Mouse (Mus musculus): ENCODE measurements around the gene Zbtb26. TPM values are rescaled to one million over a fixed set of nuclear protein-coding genes. Genes with fewer than 3 reads are reported as not detected.

The Zbtb26 gene
- polyA plus RNA-seq (2016; fragmentation: Nextera tagmentation; extraction: Ambion mirVana) = 10.3 and 12.1 TPM in 2 replicates

DNA sequence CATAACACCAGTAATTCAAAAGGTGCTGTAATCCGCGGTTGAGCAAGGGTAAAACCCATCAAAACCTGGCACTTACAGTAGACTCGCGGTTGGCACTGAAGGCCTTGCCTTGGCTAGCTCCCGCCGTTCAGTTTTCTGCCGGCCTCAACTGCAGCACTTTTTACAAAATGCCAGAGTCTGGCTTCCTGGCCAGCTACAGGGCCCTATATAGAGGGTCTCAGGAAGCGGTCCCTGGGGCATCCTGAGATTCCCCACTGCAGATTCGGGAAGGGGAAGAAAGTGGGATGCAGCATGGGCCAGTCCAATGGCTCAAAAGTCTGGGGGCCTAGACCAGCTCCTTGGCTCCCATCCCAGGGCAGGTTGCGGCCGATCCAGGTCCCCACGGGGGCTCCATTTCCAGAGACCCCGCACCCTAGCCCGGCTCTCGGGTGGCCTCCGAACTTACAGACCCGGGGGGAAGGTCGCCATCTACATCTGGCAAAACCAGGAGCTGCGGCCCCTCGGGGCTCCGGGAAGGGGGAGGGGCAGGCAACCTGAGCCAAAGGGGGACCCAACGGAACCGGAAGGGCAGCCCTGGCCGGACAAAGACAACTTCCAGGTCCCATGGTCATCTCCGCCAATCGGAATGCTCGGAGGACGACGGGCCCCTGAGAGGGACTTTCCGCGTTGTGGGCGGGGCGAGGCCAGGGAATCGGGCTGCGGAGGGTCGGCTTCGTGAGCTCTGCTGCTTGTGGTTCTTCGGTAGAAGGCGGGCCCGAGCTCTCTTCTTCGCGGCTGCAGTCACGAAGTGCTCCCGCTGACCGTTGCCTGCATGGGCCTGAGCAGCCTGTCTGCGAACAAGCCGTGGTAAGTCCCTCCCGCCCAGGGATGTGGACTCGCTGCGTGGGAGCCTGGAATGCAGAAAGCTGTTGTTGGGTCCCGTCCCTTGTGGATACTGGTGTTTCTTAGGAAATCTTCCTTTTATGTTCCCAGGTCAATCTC is at the start of gene Zbtb26, which contains the start of the genes Zbtb6 and Rabgap1:
Zbtb26 (minus strand) TSS at position 525 of the 981 bp plus-strand sequence.
Zbtb6 (minus strand) TSS at position 561 of the 981 bp plus-strand sequence.
Rabgap1 (plus strand) TSS at position 669 of the 981 bp plus-strand sequence.
- Histone ChIP-seq H3K27me3 (replicated peaks; ENCODE audit: low read depth, poor library complexity, severe bottlenecking) (no peaks in the 10 kb centered on the region), H3K4me1 (peaks cover 23% of the 10 kb centered on the region), H3K9me3 (no peaks in the 10 kb centered on the region), H3K27ac (replicated peaks) (peak within 1 kb of the TSS; percentile 96), H3K36me3 (replicated peaks) (peaks cover 14% of the 10 kb centered on the region; the same call in 1 of the 2 replicates), H3K4me3 (peak within 1 kb of the TSS; percentile 85)
- peak; percentile 98 for DNase-seq (ENCODE audit: low spot score)
- WGBS = under 1% methylated on average over 51 of the region's 51 CpGs

DNA sequence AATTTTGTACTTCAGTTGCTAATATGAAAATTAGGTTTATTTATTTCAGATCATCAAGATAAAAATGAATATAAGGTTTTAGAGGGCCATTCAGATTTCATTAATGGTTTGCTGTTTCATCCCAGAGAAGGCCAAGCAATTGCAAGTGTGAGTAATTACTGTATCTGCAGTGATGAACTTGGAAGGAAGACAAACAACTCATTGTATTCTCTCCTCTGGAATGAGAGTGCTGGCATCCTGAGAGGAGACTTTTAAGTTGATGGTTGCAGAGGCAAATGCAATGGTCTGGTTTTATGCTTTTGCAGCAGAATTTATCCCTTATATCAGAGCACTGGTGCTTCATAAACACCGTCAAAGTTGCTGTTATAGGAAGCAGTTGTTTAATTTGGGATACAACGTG is 46.0 kb upstream of the Zbtb26 start:
- Histone ChIP-seq H3K4me3 (no peak overlapping the region), H3K27ac (replicated peaks) (no peak overlapping the region), H3K9me3 (no peaks in the 10 kb centered on the region), H3K36me3 (replicated peaks) (peaks cover 92% of the 10 kb centered on the region), H3K4me1 (no peaks in the 10 kb centered on the region), H3K27me3 (replicated peaks; ENCODE audit: low read depth, poor library complexity, severe bottlenecking) (no peaks in the 10 kb centered on the region)
- 93% methylated on average over 2 of the region's 2 CpGs for WGBS
- DNase-seq (ENCODE audit: low spot score) = no peak

GRCm38 (mm10) chr2:37486408-37486807 is 43.5 kb upstream of the Zbtb26 start:
- H3K36me3 ChIP-seq (replicated peaks) = peaks cover 85% of the 10 kb centered on the region
- H3K27me3 ChIP-seq (replicated peaks; ENCODE audit: low read depth, poor library complexity, severe bottlenecking) = no peaks in the 10 kb centered on the region
- H3K4me1 ChIP-seq = no peaks in the 10 kb centered on the region
- no peaks in the 10 kb centered on the region for H3K9me3 ChIP-seq
- H3K4me3 ChIP-seq = no peak overlapping the region
- DNase-seq (ENCODE audit: low spot score) = no peak
- no peak overlapping the region for H3K27ac ChIP-seq (replicated peaks)

GRCm38 (mm10) chr2:37485370-37485769 is 42.4 kb upstream of the Zbtb26 start:
- Histone ChIP-seq H3K4me1 (no peaks in the 10 kb centered on the region), H3K4me3 (no peak overlapping the region), H3K36me3 (replicated peaks) (peaks cover 82% of the 10 kb centered on the region), H3K27ac (replicated peaks) (no peak overlapping the region), H3K27me3 (replicated peaks; ENCODE audit: low read depth, poor library complexity, severe bottlenecking) (no peaks in the 10 kb centered on the region), H3K9me3 (no peaks in the 10 kb centered on the region)
- 98% methylated on average over 1 of the region's 1 CpGs for WGBS
- DNase-seq (ENCODE audit: low spot score) = no peak

GRCm38 (mm10) chr2:37484165-37484564 is 41.2 kb upstream of the Zbtb26 start:
- H3K27me3 ChIP-seq (replicated peaks; ENCODE audit: low read depth, poor library complexity, severe bottlenecking) = no peaks in the 10 kb centered on the region
- no peaks in the 10 kb centered on the region for H3K9me3 ChIP-seq
- 92% methylated on average over 2 of the region's 2 CpGs for WGBS
- no peaks in the 10 kb centered on the region for H3K4me1 ChIP-seq
- H3K4me3 ChIP-seq = no peak overlapping the region
- peaks cover 73% of the 10 kb centered on the region for H3K36me3 ChIP-seq (replicated peaks)
- no peak overlapping the region for H3K27ac ChIP-seq (replicated peaks)
- no peak for DNase-seq (ENCODE audit: low spot score)

- Histone ChIP-seq H3K9me3 (no peaks in the 10 kb centered on the region), H3K4me3 (no peak overlapping the region), H3K4me1 (no peaks in the 10 kb centered on the region), H3K27me3 (replicated peaks; ENCODE audit: low read depth, poor library complexity, severe bottlenecking) (no peaks in the 10 kb centered on the region), H3K36me3 (replicated peaks) (peaks cover 78% of the 10 kb centered on the region), H3K27ac (replicated peaks) (no peak overlapping the region)
- DNase-seq (ENCODE audit: low spot score) = no peak
- 91% methylated on average over 2 of the region's 2 CpGs for WGBS
Observed at GRCm38 (mm10) chr2:37480039-37480438, 37.1 kb upstream of the Zbtb26 start.

- Histone ChIP-seq H3K4me1 (no peaks in the 10 kb centered on the region), H3K27ac (replicated peaks) (no peak overlapping the region), H3K4me3 (no peak overlapping the region), H3K36me3 (replicated peaks) (peaks cover 77% of the 10 kb centered on the region), H3K9me3 (no peaks in the 10 kb centered on the region), H3K27me3 (replicated peaks; ENCODE audit: low read depth, poor library complexity, severe bottlenecking) (no peaks in the 10 kb centered on the region)
- DNase-seq (ENCODE audit: low spot score) = no peak
Observed at GRCm38 (mm10) chr2:37479559-37479958, 36.6 kb upstream of the Zbtb26 start.

GRCm38 (mm10) chr2:37466266-37466665 is 23.3 kb upstream of the Zbtb26 start:
- no peaks in the 10 kb centered on the region for H3K9me3 ChIP-seq
- WGBS = 97% methylated on average over 4 of the region's 4 CpGs
- no peak for DNase-seq (ENCODE audit: low spot score)
- H3K4me1 ChIP-seq = no peaks in the 10 kb centered on the region
- H3K4me3 ChIP-seq = no peak overlapping the region
- no peaks in the 10 kb centered on the region for H3K27me3 ChIP-seq (replicated peaks; ENCODE audit: low read depth, poor library complexity, severe bottlenecking)
- no peak overlapping the region for H3K27ac ChIP-seq (replicated peaks)
- peaks cover 33% of the 10 kb centered on the region for H3K36me3 ChIP-seq (replicated peaks)

DNA sequence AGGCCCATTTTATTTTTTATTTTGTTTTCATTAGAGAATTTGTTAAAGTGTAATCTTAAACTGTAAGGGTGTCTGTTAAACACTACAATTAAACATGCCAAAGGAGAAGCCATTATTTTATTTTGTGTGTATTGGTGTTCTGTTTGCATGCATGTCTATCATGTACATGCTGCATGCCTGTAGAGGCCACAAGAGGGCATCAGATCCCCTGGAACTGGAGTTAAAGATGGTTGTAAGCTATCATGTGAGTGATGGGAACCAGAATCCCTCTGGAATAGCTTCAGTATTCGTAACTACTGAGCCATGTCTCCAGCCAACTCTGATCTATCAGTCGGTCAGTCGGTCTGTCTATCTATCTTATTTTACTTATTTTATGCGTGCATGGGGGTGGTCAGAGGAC is 17.8 kb upstream of the Zbtb26 start:
- WGBS = 97% methylated on average over 4 of the region's 4 CpGs
- Histone ChIP-seq H3K4me1 (no peaks in the 10 kb centered on the region), H3K36me3 (replicated peaks) (peaks cover 24% of the 10 kb centered on the region), H3K4me3 (no peak overlapping the region), H3K27ac (replicated peaks) (no peak overlapping the region), H3K27me3 (replicated peaks; ENCODE audit: low read depth, poor library complexity, severe bottlenecking) (no peaks in the 10 kb centered on the region), H3K9me3 (no peaks in the 10 kb centered on the region)
- DNase-seq (ENCODE audit: low spot score) = no peak

- DNase-seq (ENCODE audit: low spot score) = no peak
- under 1% methylated on average over 24 of the region's 24 CpGs for WGBS
- Histone ChIP-seq H3K36me3 (replicated peaks) (peaks cover 10% of the 10 kb centered on the region; the same call in 1 of the 2 replicates), H3K27me3 (replicated peaks; ENCODE audit: low read depth, poor library complexity, severe bottlenecking) (no peaks in the 10 kb centered on the region), H3K9me3 (no peaks in the 10 kb centered on the region), H3K27ac (replicated peaks) (peak overlapping the region; percentile 97), H3K4me1 (peaks cover 14% of the 10 kb centered on the region), H3K4me3 (peak overlapping the region; percentile 99)
Observed at GRCm38 (mm10) chr2:37452376-37452760, 9.4 kb upstream of the Zbtb26 start.

DNA sequence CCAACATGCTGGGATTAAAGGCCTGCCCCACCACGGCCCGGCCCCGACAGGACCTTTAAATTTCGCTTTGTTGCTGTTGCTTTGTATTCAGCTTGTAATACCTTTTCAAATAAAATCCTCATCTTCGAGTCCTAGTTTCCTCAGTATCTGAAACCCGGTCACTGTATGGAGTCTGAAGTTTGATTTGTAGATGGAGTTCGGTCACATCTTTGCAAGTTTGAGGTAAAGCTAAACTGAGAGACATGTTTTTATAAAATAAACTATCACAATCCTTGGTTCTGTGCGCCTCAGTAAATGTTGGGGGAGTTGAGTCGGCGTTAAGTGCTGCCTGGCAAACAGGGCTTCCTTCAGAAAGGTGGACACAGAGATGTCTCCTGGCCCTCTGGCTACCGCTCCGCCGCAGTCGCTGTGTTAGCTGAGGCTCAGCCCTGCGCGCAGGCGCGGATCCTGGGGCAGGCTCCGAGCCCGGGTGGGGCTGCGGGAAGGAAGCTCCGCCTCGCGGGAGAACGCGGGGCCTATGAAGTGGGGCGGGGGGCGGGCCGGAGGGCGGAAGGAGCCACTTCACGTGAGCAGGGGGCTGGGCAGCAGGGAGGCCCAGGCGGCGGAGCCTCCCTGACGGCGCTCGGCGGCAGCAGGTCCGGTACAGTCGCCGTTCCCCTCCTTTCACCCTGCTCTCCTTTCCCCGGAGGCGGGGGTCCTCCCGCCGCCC is 8.9 kb upstream of the Zbtb26 start:
- 9% methylated on average over 44 of the region's 44 CpGs for WGBS
- peaks cover 10% of the 10 kb centered on the region; the same call in 1 of the 2 replicates for H3K36me3 ChIP-seq (replicated peaks)
- peak; percentile 97 for DNase-seq (ENCODE audit: low spot score)

DNA sequence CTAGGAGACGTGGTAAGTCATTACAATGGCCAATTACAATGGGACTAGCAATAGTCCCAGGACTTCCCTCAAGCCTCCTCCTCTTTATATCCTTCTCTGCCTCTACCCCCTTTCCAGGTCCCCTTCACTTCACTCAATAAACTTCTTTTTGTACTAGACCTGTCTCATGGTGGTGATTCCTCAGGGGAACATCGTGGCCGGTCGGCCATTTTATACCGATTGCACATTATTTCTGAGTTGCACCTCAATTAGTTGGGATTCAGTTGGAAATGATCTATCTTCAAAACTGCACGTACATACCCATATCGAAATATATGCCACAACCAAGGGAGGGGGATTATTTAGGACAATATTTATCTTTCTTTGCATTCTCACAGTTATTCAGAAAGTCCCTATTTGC is 11.3 kb downstream of the Zbtb26 start:
- DNase-seq (ENCODE audit: low spot score) = peak; percentile 23
- H3K27me3 ChIP-seq (replicated peaks; ENCODE audit: low read depth, poor library complexity, severe bottlenecking) = no peaks in the 10 kb centered on the region

More for the DNA sequence above, 8.9 kb upstream of the Zbtb26 start:
- Histone ChIP-seq H3K9me3 (no peaks in the 10 kb centered on the region), H3K27me3 (replicated peaks; ENCODE audit: low read depth, poor library complexity, severe bottlenecking) (no peaks in the 10 kb centered on the region), H3K27ac (replicated peaks) (peak overlapping the region; percentile 97), H3K4me3 (peak overlapping the region; percentile 99), H3K4me1 (peaks cover 14% of the 10 kb centered on the region)

More for the DNA sequence above, 11.3 kb downstream of the Zbtb26 start:
- Histone ChIP-seq H3K4me1 (peaks cover 17% of the 10 kb centered on the region), H3K4me3 (peak overlapping the region; percentile 90), H3K9me3 (no peaks in the 10 kb centered on the region), H3K27ac (replicated peaks) (peak overlapping the region; percentile 95), H3K36me3 (replicated peaks) (peaks cover 44% of the 10 kb centered on the region)
- 33% methylated on average over 7 of the region's 7 CpGs for WGBS

All from embryonic facial prominence, embryonic 10.5 days (tissue).